Mouse (Mus musculus) embryonic facial prominence, embryonic 13.5 days (tissue): ENCODE measurements at regions not wholly inside any gene's neighbourhood (a gene's known extent, or its start where the extent isn't known, plus 50 kb on each side); places are given as distances from the start of the nearest gene placed in this dataset.

ENCODE experiments used
- ATAC-seq: fragments of 200-750 bp; cut with Nextera tagmentation; 2 replicates; pipeline ENCODE4 v1.8.0; 2017; ENCODE audit warnings: low read depth; ENCODE audit not compliant: insufficient number of reproducible peaks, insufficient read depth, low FRiP score, low TSS enrichment
- H3K27ac ChIP-seq: fragments of 300-500 bp; sonication (generic); 2 replicates; pipeline ENCODE4 v1.5.1; 2015; ENCODE audit warnings: moderate library complexity, mild to moderate bottlenecking, inconsistent platforms
- H3K27me3 ChIP-seq: fragments of 300-500 bp; sonication (generic); 2 replicates; pipeline ENCODE4 v1.6.1; 2015; ENCODE audit warnings: mild to moderate bottlenecking, inconsistent platforms
- H3K36me3 ChIP-seq: fragments of 300-500 bp; sonication (generic); 2 replicates; pipeline ENCODE4 v1.6.1; 2015; ENCODE audit warnings: mild to moderate bottlenecking, inconsistent platforms
- H3K4me1 ChIP-seq: fragments of 300-500 bp; sonication (generic); 2 replicates; pipeline ENCODE4 v1.6.1; 2015; ENCODE audit warnings: inconsistent platforms
- H3K4me2 ChIP-seq: fragments of 300-500 bp; sonication (generic); 2 replicates; pipeline ENCODE4 v1.6.1; 2015; ENCODE audit warnings: moderate library complexity, mild to moderate bottlenecking, inconsistent platforms
- H3K4me3 ChIP-seq: fragments of 300-500 bp; sonication (generic); 2 replicates; pipeline ENCODE4 v1.5.1; 2015; ENCODE audit warnings: mild to moderate bottlenecking, inconsistent platforms
- H3K9ac ChIP-seq: fragments of 300-500 bp; sonication (generic); 2 replicates; pipeline ENCODE4 v1.6.1; 2015; ENCODE audit warnings: mild to moderate bottlenecking, inconsistent platforms
- H3K9me3 ChIP-seq: fragments of 300-500 bp; sonication (generic); 2 replicates; pipeline ENCODE4 v1.6.1; 2016; ENCODE audit warnings: inconsistent platforms
- WGBS: fragments of 180-500 bp; shearing (Covaris S2); methylation state at CpG from one replicate; pipeline ENCODE4 v1.1.7; 2015; ENCODE audit warnings: mixed read lengths; 5-methylcytosine and 5-hydroxymethylcytosine counted together

GRCm38 (mm10) chr7:69007237-69007636, 258.2 kb upstream of the Arrdc4 start:
- Histone ChIP-seq H3K27ac (no peak overlapping the region), H3K4me2 (no peak overlapping the region), H3K36me3 (no peaks in the 10 kb centered on the region), H3K9me3 (no peaks in the 10 kb centered on the region), H3K9ac (no peak overlapping the region), H3K27me3 (no peaks in the 10 kb centered on the region), H3K4me3 (no peak overlapping the region), H3K4me1 (no peaks in the 10 kb centered on the region)
- no peak for ATAC-seq
- 31% methylated on average over 10 of the region's 10 CpGs for WGBS

GRCm38 (mm10) chr7:68988061-68988460, 239.0 kb upstream of the Arrdc4 start:
- Histone ChIP-seq H3K27ac (no peak overlapping the region), H3K36me3 (no peaks in the 10 kb centered on the region), H3K4me3 (no peak overlapping the region), H3K27me3 (no peaks in the 10 kb centered on the region), H3K4me1 (no peaks in the 10 kb centered on the region), H3K4me2 (no peak overlapping the region), H3K9me3 (no peaks in the 10 kb centered on the region), H3K9ac (no peak overlapping the region)
- ATAC-seq, result no peak
- WGBS, result 85% methylated on average over 4 of the region's 4 CpGs

GRCm38 (mm10) chr7:68983937-68984336, 234.9 kb upstream of the Arrdc4 start:
- Histone ChIP-seq H3K4me3 (no peak overlapping the region), H3K9ac (no peak overlapping the region), H3K27ac (no peak overlapping the region), H3K4me1 (peaks cover 6% of the 10 kb centered on the region), H3K9me3 (no peaks in the 10 kb centered on the region), H3K27me3 (peaks cover 14% of the 10 kb centered on the region; the same call in 1 of the 2 replicates), H3K4me2 (no peak overlapping the region), H3K36me3 (no peaks in the 10 kb centered on the region)
- WGBS, result 41% methylated on average over 1 of the region's 1 CpGs
- no peak for ATAC-seq

- no peak overlapping the region for H3K9ac ChIP-seq
- H3K27ac ChIP-seq, result no peak overlapping the region
- no peaks in the 10 kb centered on the region for H3K36me3 ChIP-seq
- 33% methylated on average over 10 of the region's 10 CpGs for WGBS
- ATAC-seq, result no peak
- peaks cover 6% of the 10 kb centered on the region for H3K4me1 ChIP-seq
- peaks cover 17% of the 10 kb centered on the region for H3K27me3 ChIP-seq
- no peaks in the 10 kb centered on the region for H3K9me3 ChIP-seq
- H3K4me3 ChIP-seq, result no peak overlapping the region
- H3K4me2 ChIP-seq, result no peak overlapping the region
These were observed 234.0 kb upstream of the Arrdc4 start for GRCm38 (mm10) chr7:68982914-68983502.

- H3K27ac ChIP-seq, result no peak overlapping the region
- no peak for ATAC-seq
- H3K36me3 ChIP-seq, result no peaks in the 10 kb centered on the region
- no peak overlapping the region for H3K9ac ChIP-seq
- peaks cover 6% of the 10 kb centered on the region for H3K4me1 ChIP-seq
- no peaks in the 10 kb centered on the region for H3K9me3 ChIP-seq
- WGBS, result 40% methylated on average over 4 of the region's 4 CpGs
- H3K4me3 ChIP-seq, result no peak overlapping the region
- H3K4me2 ChIP-seq, result no peak overlapping the region
- H3K27me3 ChIP-seq, result peaks cover 27% of the 10 kb centered on the region
These were observed 229.5 kb upstream of the Arrdc4 start for GRCm38 (mm10) chr7:68978576-68978975.

- H3K27ac ChIP-seq, result no peak overlapping the region
- H3K27me3 ChIP-seq, result peaks cover 21% of the 10 kb centered on the region
- no peaks in the 10 kb centered on the region for H3K9me3 ChIP-seq
- no peak overlapping the region for H3K4me2 ChIP-seq
- H3K9ac ChIP-seq, result no peak overlapping the region
- no peaks in the 10 kb centered on the region for H3K36me3 ChIP-seq
- no peak for ATAC-seq
- H3K4me3 ChIP-seq, result no peak overlapping the region
- WGBS, result 55% methylated on average over 7 of the region's 7 CpGs
- H3K4me1 ChIP-seq, result peaks cover 6% of the 10 kb centered on the region
These were observed 228.0 kb upstream of the Arrdc4 start for GRCm38 (mm10) chr7:68976813-68977752.

GRCm38 (mm10) chr7:68975956-68976355, 226.9 kb upstream of the Arrdc4 start:
- H3K27ac ChIP-seq, result no peak overlapping the region
- no peak for ATAC-seq
- H3K4me2 ChIP-seq, result no peak overlapping the region
- H3K9ac ChIP-seq, result no peak overlapping the region
- WGBS, result 60% methylated on average over 5 of the region's 5 CpGs
- no peak overlapping the region for H3K4me3 ChIP-seq
- no peaks in the 10 kb centered on the region for H3K4me1 ChIP-seq
- no peaks in the 10 kb centered on the region for H3K36me3 ChIP-seq
- peaks cover 13% of the 10 kb centered on the region for H3K27me3 ChIP-seq
- H3K9me3 ChIP-seq, result no peaks in the 10 kb centered on the region

- Histone ChIP-seq H3K4me2 (no peak overlapping the region), H3K27ac (no peak overlapping the region), H3K9ac (no peak overlapping the region), H3K9me3 (no peaks in the 10 kb centered on the region), H3K4me3 (no peak overlapping the region), H3K4me1 (no peaks in the 10 kb centered on the region), H3K36me3 (no peaks in the 10 kb centered on the region), H3K27me3 (peaks cover 13% of the 10 kb centered on the region)
- ATAC-seq, result no peak
- 70% methylated on average over 2 of the region's 2 CpGs for WGBS
These were observed 226.5 kb upstream of the Arrdc4 start for GRCm38 (mm10) chr7:68975580-68975894.

- ATAC-seq, result no peak
- no peaks in the 10 kb centered on the region for H3K36me3 ChIP-seq
- 71% methylated on average over 8 of the region's 8 CpGs for WGBS
- H3K9me3 ChIP-seq, result no peaks in the 10 kb centered on the region
- peaks cover 13% of the 10 kb centered on the region for H3K27me3 ChIP-seq
- H3K27ac ChIP-seq, result no peak overlapping the region
- no peak overlapping the region for H3K4me3 ChIP-seq
- H3K4me1 ChIP-seq, result no peaks in the 10 kb centered on the region
- no peak overlapping the region for H3K9ac ChIP-seq
- H3K4me2 ChIP-seq, result no peak overlapping the region
These were observed 225.9 kb upstream of the Arrdc4 start for GRCm38 (mm10) chr7:68974761-68975579.

GRCm38 (mm10) chr7:68945886-68946863, 197.1 kb upstream of the Arrdc4 start:
- Histone ChIP-seq H3K27me3 (no peaks in the 10 kb centered on the region), H3K4me3 (no peak overlapping the region), H3K9me3 (no peaks in the 10 kb centered on the region), H3K4me2 (no peak overlapping the region), H3K4me1 (no peaks in the 10 kb centered on the region), H3K9ac (no peak overlapping the region), H3K27ac (no peak overlapping the region), H3K36me3 (no peaks in the 10 kb centered on the region)
- ATAC-seq, result no peak
- WGBS, result 46% methylated on average over 6 of the region's 6 CpGs
